Mouse (Mus musculus): ENCODE data around the gene Nfe2l1. TPM values are rescaled to one million over a fixed set of nuclear protein-coding genes. Genes with fewer than 3 reads are reported as not detected.
A peak's percentile ranks its signal among the peaks of the same experiment; 100 is the strongest.
"Not testable (repeated sequence)": the region's sequence is repeated elsewhere in the genome, so short reads cannot be mapped to it uniquely, and the experiment has no call there.

The Nfe2l1 gene
- polyA plus RNA-seq, 1 experiment from 2014 or later = 59.6 TPM

DNA sequence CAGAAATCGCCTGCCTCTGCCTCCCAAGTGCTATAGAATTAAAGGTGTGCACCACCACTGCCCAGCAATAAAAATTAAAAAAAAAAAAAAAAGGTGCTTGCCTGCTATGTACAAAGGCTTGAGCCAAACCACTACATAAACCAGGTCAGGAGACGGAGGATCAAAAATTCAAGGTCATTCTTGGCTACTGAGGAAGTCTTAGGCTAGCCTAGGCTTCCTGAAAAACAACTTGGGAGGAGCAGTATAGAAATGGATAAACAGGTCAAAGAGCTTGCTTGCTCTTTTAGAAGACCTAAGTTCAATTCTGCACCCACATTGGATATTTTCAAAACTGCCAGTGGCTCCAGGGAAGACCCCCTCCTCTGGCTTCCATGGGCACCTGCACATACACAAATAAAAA, 15.3 kb downstream of the Nfe2l1 start:
- no peak for ATAC-seq (replicated peaks)
- 85% methylated on average over 2 of the region's 2 CpGs for WGBS
- Histone ChIP-seq H3K4me3 (no peak overlapping the region), H3K36me3 (peaks cover 62% of the 10 kb centered on the region), H3K27me3 (no peaks in the 10 kb centered on the region), H3K4me1 (no peaks in the 10 kb centered on the region), H3K4me2 (replicated peaks) (no peak overlapping the region), H3K9ac (replicated peaks) (no peak overlapping the region), H3K9me3 (no peaks in the 10 kb centered on the region), H3K27ac (replicated peaks) (no peak overlapping the region)

DNA sequence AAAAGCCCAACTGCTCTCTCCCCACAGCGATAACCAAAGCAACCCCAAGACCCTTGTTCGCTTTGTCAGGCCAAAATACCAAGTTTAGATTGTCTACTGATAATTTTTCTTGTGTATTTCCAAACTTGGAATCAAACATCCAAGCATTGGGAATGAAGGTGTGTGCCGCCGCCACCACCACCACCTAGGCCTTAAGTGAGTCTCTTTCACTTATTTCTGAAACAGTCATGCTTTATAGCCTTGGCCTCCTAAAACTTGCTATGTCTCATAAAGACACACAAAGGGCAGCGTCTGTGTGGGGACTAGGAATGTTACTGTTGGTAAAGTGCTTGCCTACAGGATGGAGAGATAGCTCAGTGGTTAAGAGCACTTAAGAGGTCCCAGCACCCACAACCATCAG, 15.8 kb downstream of the Nfe2l1 start:
- peaks cover 62% of the 10 kb centered on the region for H3K36me3 ChIP-seq
- no peaks in the 10 kb centered on the region for H3K27me3 ChIP-seq
- 88% methylated on average over 5 of the region's 5 CpGs for WGBS
- ATAC-seq (replicated peaks) = no peak
- no peak overlapping the region for H3K4me3 ChIP-seq
- no peaks in the 10 kb centered on the region for H3K9me3 ChIP-seq
- no peak overlapping the region for H3K9ac ChIP-seq (replicated peaks)
- no peak overlapping the region for H3K27ac ChIP-seq (replicated peaks)
- no peaks in the 10 kb centered on the region for H3K4me1 ChIP-seq
- no peak overlapping the region for H3K4me2 ChIP-seq (replicated peaks)

DNA sequence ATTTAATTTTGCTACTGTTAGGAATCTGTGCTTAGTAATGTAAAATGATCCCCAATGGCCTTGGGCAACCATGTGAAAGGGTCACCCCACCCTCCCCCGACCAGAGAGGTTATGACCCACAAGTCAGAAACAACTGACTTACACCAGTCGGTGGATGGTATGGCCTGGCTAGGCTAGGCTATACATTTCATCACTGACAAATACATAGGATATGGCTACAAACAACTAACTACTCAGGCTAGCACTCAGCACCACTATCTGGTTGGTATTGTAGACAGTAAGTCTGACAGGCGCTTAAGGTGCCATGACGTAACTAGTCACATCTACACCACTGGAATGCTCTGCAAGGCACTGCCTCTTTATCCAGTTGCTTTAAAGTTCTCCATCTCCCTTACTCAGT, 16.3 kb downstream of the Nfe2l1 start:
- H3K9me3 ChIP-seq = no peaks in the 10 kb centered on the region
- H3K9ac ChIP-seq (replicated peaks) = no peak overlapping the region
- H3K27me3 ChIP-seq = no peaks in the 10 kb centered on the region
- ATAC-seq (replicated peaks) = no peak
- H3K27ac ChIP-seq (replicated peaks) = no peak overlapping the region
- no peak overlapping the region for H3K4me2 ChIP-seq (replicated peaks)
- peaks cover 62% of the 10 kb centered on the region for H3K36me3 ChIP-seq
- no peak overlapping the region for H3K4me3 ChIP-seq
- 92% methylated on average over 4 of the region's 4 CpGs for WGBS
- H3K4me1 ChIP-seq = no peaks in the 10 kb centered on the region

DNA sequence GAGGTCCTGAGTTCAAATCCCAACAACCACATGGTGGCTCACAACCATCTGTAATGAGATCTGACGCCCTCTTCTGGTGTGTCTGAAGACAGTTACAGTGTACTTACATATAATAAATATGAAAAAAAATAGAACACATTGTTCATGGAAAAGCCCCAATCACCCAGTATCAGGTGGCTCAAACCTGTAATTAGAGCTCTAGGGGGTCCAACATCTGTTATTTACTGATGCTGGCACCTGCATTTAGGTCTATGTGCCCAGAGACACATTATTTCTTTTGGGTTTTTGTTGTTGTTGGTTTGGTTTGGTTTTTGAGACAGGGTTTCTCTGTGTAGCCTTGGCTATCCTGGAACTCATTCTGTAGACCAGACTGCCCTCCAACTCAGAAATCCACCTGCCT, 18.6 kb downstream of the Nfe2l1 start:
- 87% methylated on average over 1 of the region's 1 CpGs for WGBS
- H3K4me1 ChIP-seq; ATAC-seq (replicated peaks); H3K4me3 ChIP-seq; H3K9me3 ChIP-seq; H3K9ac ChIP-seq (replicated peaks); H3K4me2 ChIP-seq (replicated peaks); H3K27ac ChIP-seq (replicated peaks); H3K27me3 ChIP-seq: not testable (repeated sequence)
- H3K36me3 ChIP-seq = peaks cover 58% of the 10 kb centered on the region

DNA sequence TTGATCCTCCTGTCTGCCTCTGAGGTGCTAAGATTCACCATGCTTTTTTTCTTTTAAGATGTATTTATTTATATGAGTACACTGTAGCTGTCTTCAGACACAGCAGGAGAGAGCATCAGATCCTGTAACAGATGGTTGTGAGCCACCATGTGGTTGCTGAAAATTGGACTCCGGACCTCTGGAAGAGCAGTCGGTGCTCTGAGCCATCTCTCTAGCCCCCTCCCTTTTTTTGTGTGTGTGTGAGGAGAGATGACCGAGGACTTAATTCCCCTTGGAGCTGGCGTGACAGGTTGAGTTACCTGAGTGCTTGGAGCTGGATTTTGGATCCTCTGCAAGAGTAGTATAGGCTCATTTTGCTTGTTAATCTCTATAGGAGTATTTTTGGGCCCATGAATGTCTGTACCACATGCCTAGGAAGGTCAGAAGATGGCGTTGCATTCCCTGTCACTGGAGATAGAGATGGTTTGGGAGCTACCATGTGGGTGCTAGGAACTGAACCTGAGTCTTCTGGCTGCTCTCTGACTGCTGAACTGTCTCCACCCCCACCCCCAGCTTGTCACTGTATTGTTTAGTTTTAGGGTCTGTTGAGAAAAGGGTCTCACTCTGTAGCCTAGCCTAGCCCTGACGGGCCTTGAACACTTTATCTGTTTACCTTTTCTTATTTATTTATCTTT, 20.1 kb downstream of the Nfe2l1 start:
- H3K27ac ChIP-seq (replicated peaks) = no peak overlapping the region
- H3K4me1 ChIP-seq = no peaks in the 10 kb centered on the region
- H3K4me2 ChIP-seq (replicated peaks) = no peak overlapping the region
- H3K36me3 ChIP-seq = peaks cover 65% of the 10 kb centered on the region
- no peak overlapping the region for H3K9ac ChIP-seq (replicated peaks)
- no peak overlapping the region for H3K4me3 ChIP-seq
- H3K9me3 ChIP-seq = no peaks in the 10 kb centered on the region
- 85% methylated on average over 6 of the region's 6 CpGs for WGBS
- no peaks in the 10 kb centered on the region for H3K27me3 ChIP-seq
- no peak for ATAC-seq (replicated peaks)

DNA sequence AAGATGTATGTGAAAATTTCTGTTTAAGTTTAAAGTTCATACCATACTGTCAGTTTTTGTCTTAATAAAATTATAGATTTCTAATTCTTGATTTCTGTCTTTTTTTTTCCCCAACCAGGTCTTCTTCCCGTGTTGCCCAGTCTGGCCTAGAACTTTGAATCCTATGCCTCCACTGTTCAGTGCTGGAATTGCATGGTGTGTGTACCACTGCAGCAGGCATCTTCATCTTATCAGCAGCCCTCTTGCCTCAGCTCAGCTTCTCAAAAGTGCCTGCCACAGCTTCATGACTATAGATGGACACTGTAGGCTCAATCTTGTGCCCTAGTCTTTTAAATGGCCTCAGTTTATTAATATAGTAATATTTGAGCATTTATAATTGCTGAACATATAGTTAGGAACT, 21.7 kb downstream of the Nfe2l1 start:
- Histone ChIP-seq H3K36me3 (peaks cover 82% of the 10 kb centered on the region), H3K27ac (replicated peaks) (no peak overlapping the region), H3K4me1 (no peaks in the 10 kb centered on the region), H3K4me2 (replicated peaks) (no peak overlapping the region), H3K27me3 (no peaks in the 10 kb centered on the region), H3K9me3 (no peaks in the 10 kb centered on the region), H3K4me3 (no peak overlapping the region), H3K9ac (replicated peaks) (no peak overlapping the region)
- no peak for ATAC-seq (replicated peaks)
- 50% methylated on average over 1 of the region's 1 CpGs for WGBS

DNA sequence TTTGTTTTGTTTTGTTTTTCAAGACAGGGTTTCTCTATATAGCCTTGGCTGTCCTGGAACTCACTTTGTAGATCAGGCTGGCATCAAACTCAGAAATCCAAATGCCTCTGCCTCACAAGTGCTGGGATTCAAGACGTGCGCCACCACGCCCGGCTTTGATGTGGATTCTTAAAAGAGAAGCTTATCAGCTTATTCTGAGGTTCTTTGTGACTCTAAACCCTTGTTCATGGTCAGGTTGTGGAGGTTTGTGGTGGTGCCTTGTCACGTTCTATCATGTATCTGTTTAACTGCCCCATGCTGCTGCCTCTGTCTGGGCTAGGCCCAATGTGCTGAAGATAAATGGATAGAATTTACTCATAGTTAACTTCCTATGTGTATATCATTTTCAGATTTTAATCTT, 24.2 kb downstream of the Nfe2l1 start:
- Histone ChIP-seq H3K9ac (replicated peaks) (no peak overlapping the region), H3K27me3 (no peaks in the 10 kb centered on the region), H3K4me1 (0 out of 2 replicates have a peak, but pooled peaks cover 2% of the 10 kb centered on the region), H3K4me2 (replicated peaks) (no peak overlapping the region), H3K36me3 (peaks cover 93% of the 10 kb centered on the region), H3K4me3 (no peak overlapping the region), H3K27ac (replicated peaks) (no peak overlapping the region), H3K9me3 (no peaks in the 10 kb centered on the region)
- 94% methylated on average over 5 of the region's 5 CpGs for WGBS
- no peak for ATAC-seq (replicated peaks)

DNA sequence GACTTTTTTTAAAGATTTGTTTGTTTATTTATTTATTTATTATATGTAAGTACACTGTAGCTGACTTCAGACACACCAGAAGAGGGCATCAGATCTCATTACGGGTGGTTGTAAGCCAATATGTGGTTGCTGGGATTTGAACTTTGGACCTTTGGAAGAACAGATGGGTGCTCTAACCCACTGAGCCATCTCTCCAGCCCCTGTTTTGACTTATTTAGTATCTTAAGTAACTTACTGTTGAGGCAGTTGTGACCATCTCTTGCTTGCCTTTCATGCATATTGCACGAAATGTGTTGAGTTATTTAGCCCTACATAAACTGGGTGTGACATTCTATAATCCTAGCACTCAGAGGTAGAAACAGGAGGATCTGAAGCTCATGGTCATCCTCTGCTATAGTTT, 30.3 kb downstream of the Nfe2l1 start:
- 0 out of 2 replicates have a peak, but pooled peaks cover 7% of the 10 kb centered on the region for H3K4me1 ChIP-seq
- H3K4me3 ChIP-seq = no peak overlapping the region
- ATAC-seq (replicated peaks) = no peak
- no peaks in the 10 kb centered on the region for H3K9me3 ChIP-seq
- no peak overlapping the region for H3K27ac ChIP-seq (replicated peaks)
- no peaks in the 10 kb centered on the region for H3K27me3 ChIP-seq
- H3K9ac ChIP-seq (replicated peaks) = no peak overlapping the region
- no peak overlapping the region for H3K4me2 ChIP-seq (replicated peaks)
- 94% methylated on average over 2 of the region's 2 CpGs for WGBS
- peaks cover 47% of the 10 kb centered on the region for H3K36me3 ChIP-seq

DNA sequence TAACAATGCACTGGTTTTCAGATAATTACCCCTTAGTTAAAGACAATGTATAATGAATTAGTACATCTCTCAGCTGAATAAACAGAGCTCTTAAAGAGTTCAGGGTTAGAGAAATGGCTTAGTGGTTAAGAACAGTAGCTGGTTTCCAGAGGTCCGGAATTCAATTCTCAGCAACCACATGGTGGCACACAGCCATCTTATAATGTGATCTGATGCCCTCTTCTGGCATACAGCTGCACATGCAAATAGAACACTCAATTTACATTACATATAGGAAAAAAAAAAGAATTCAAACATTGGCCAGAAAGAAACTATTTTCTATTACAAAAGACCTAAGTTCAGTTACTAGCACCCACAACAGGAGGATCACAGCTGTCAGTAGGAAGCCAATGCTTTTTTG, 33.2 kb downstream of the Nfe2l1 start:
- Histone ChIP-seq H3K4me1 (peaks cover 32% of the 10 kb centered on the region), H3K27me3 (no peaks in the 10 kb centered on the region), H3K27ac (replicated peaks) (no peak overlapping the region), H3K4me2 (replicated peaks) (no peak overlapping the region), H3K4me3 (no peak overlapping the region), H3K9ac (replicated peaks) (no peak overlapping the region), H3K9me3 (no peaks in the 10 kb centered on the region), H3K36me3 (peaks cover 18% of the 10 kb centered on the region)
- ATAC-seq (replicated peaks) = no peak
- 63% methylated on average over 1 of the region's 1 CpGs for WGBS

DNA sequence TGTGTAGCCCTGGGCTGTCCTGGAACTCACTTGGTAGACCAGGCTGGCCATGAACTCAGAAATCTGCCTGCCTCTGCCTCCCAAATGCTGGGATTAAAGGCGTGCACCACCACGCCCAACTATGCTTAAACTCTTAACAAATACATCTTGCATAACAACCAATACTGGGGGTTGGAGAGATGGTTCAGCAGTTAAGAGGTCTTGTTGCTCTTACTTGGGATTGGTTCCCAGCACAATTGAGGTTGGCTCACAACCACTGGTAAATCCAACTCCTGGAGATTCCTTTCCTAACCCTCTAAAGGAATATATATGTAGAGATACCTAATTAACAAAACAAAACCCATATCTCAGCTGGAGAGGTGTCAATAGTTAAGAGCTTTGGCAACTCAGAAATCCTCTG, 33.7 kb downstream of the Nfe2l1 start:
- ATAC-seq (replicated peaks) = no peak
- 100% methylated on average over 2 of the region's 2 CpGs for WGBS
- no peak overlapping the region for H3K4me3 ChIP-seq
- no peak overlapping the region for H3K4me2 ChIP-seq (replicated peaks)
- H3K27ac ChIP-seq (replicated peaks) = no peak overlapping the region
- H3K9me3 ChIP-seq = no peaks in the 10 kb centered on the region
- no peak overlapping the region for H3K9ac ChIP-seq (replicated peaks)
- H3K4me1 ChIP-seq = peaks cover 37% of the 10 kb centered on the region
- peaks cover 13% of the 10 kb centered on the region; the same call in 1 of the 2 replicates for H3K36me3 ChIP-seq
- no peaks in the 10 kb centered on the region for H3K27me3 ChIP-seq

DNA sequence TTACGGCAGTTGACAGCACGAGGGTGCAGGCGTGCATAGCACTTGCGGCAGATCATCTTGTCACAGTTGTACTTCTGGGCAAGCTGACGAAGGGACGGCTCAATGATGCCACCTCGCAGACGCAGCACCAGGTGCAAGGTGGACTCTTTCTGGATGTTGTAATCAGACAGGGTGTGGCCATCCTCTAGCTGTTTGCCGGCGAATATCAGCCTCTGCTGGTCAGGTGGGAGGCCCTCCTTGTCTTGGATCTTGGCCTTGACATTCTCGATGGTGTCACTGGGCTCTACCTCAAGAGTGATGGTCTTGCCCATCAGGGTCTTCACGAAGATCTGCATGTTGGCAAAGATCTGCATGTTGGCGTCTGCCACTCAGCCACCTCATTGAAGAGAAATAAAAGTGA, 34.3 kb downstream of the Nfe2l1 start:
- no peak overlapping the region for H3K4me2 ChIP-seq (replicated peaks)
- H3K36me3 ChIP-seq = peaks cover 8% of the 10 kb centered on the region; the same call in 1 of the 2 replicates
- peaks cover 39% of the 10 kb centered on the region for H3K4me1 ChIP-seq
- no peak overlapping the region for H3K9ac ChIP-seq (replicated peaks)
- H3K9me3 ChIP-seq = no peaks in the 10 kb centered on the region
- H3K27ac ChIP-seq (replicated peaks) = no peak overlapping the region
- no peaks in the 10 kb centered on the region for H3K27me3 ChIP-seq
- ATAC-seq (replicated peaks) = no peak
- H3K4me3 ChIP-seq = no peak overlapping the region
- 96% methylated on average over 13 of the region's 13 CpGs for WGBS

DNA sequence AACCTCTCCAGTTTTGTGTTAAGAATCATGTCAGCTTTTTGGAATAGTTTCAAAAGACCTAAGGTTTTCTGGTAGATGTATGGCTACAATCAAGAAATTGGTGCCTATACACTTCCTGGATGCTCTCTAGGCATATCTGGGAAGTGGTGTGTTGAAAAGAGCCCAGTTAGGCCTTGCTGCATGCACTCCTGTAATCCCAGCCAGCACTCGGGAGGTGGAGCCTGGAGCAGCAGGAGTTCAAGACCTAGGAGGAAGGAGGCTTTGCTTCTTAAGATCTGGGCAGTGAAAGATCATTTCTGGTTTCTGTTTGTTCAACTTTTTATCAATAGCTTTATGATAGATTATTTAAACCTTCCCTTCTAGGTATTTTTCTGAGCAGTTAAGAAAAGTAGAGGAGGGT, 39.1 kb downstream of the Nfe2l1 start:
- ATAC-seq (replicated peaks) = no peak
- Histone ChIP-seq H3K27me3 (no peaks in the 10 kb centered on the region), H3K4me1 (peaks cover 48% of the 10 kb centered on the region), H3K9me3 (no peaks in the 10 kb centered on the region), H3K4me3 (peak overlapping the region; percentile 91), H3K36me3 (peaks cover 6% of the 10 kb centered on the region; the same call in 1 of the 2 replicates), H3K4me2 (replicated peaks) (peak overlapping the region; percentile 66), H3K27ac (replicated peaks) (no peak overlapping the region), H3K9ac (replicated peaks) (0 out of 2 replicates have a peak overlapping the region, but pooled peaks have one; percentile 25)
- 0% methylated on average over 1 of the region's 1 CpGs for WGBS

DNA sequence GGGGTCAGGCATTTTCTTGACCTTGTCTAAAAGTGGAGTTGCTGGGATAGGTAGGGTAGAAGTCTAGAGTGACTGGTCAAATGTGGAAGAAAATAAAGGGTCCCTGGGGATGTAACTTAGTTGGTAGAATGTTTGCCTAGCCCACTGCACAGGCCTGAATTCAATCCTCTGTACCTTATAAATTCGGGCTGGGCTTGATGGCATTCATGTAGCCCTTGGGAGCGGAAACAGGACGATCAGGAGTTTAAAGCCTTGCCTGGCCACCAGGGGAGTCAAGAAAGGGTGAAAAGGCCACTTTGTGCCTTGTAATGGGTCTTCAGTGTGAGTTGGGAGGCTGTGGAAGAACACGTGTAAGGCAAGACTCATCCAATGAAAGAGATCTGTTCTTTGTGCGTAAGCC, 39.8 kb downstream of the Nfe2l1 start:
- peaks cover 48% of the 10 kb centered on the region for H3K4me1 ChIP-seq
- peak overlapping the region; percentile 89 for H3K9ac ChIP-seq (replicated peaks)
- WGBS = 6% methylated on average over 5 of the region's 5 CpGs
- H3K27me3 ChIP-seq = no peaks in the 10 kb centered on the region
- H3K4me3 ChIP-seq = peak overlapping the region; percentile 91
- H3K27ac ChIP-seq (replicated peaks) = no peak overlapping the region
- H3K9me3 ChIP-seq = no peaks in the 10 kb centered on the region
- no peak for ATAC-seq (replicated peaks)
- H3K4me2 ChIP-seq (replicated peaks) = peak overlapping the region; percentile 66
- no peaks in the 10 kb centered on the region for H3K36me3 ChIP-seq
